Mouse (Mus musculus) olfactory bulb, adult 2 months (tissue): ENCODE measurements around the gene Rnf5. TPM values are rescaled to one million over a fixed set of nuclear protein-coding genes. Genes with fewer than 3 reads are reported as not detected.

Experiments
- H3K27ac ChIP-seq: fragments of 200-500 bp; 2 replicates; pipeline ENCODE4 v1.5.1; 2012; ENCODE audit warnings: low read depth, low read length; ENCODE audit not compliant: insufficient read depth
- H3K4me1 ChIP-seq: fragments of 200-500 bp; 2 replicates; pipeline ENCODE4 v1.6.1; 2012; ENCODE audit warnings: low read length; ENCODE audit not compliant: control insufficient read depth, insufficient read depth
- H3K4me3 ChIP-seq: fragments of 200-500 bp; 2 replicates; pipeline ENCODE4 v1.5.1; 2012; ENCODE audit warnings: mild to moderate bottlenecking, low read depth, low read length, moderate library complexity; ENCODE audit not compliant: insufficient read depth
- CTCF ChIP-seq: fragments of 200-500 bp; IDR thresholded peaks from 2 replicates; pipeline ENCODE4 v1.5.1; 2012; ENCODE audit warnings: low read depth, mild to moderate bottlenecking, low read length, moderate library complexity; ENCODE audit not compliant: insufficient read depth
- POLR2A ChIP-seq: fragments of 200-500 bp; IDR thresholded peaks from 2 replicates; pipeline ENCODE4 v1.6.1; 2012; ENCODE audit warnings: mild to moderate bottlenecking, low read depth, low read length, moderate library complexity; ENCODE audit not compliant: insufficient read depth
- WGBS: fragments of 180-500 bp; shearing (Covaris S2); methylation state at CpG from one replicate; pipeline ENCODE4 v1.1.7; 2018; 5-methylcytosine and 5-hydroxymethylcytosine counted together
- polyA plus RNA-seq: library from polyadenylated mRNA; stranded (reverse); fragments of >200 nt; gene quantifications from 2 replicates; pipeline ENCODE4 v1.2.4, GENCODE M21; 2012; ENCODE audit warnings: low replicate concordance; ENCODE audit not compliant: missing spikeins, insufficient read depth, insufficient read length

Gene Rnf5
- polyA plus RNA-seq, 1 experiment = not detected

DNA sequence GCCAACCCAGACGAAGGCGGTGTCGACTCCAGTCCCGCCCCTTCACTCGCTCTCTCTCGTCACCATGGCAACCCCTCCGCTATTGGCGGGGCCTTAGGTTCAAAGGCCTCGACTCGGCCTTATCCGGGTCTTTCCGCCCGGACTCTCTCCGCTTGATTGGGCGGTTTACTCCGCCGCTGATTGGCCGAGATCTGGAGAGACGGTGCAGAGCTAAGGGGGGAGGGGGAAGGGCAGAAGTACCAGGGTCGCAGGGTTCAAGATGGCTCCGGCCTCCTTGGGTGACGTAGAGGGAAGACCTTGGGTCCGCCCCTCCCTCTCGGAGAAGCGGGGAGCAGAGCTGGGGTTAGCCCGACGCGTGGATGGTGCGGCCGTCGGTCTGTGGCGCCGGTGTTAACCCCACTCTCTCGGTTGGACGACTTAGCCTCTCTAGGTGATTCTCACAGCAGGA, 595 bp upstream of the Rnf5 start, which contains the start of gene Agpat1:
Gene Agpat1 (plus strand): TSS at position 202 of the 448 bp plus-strand sequence.
- TF ChIP-seq CTCF (no peak), POLR2A (peak; percentile 76)
- Histone ChIP-seq H3K27ac (peak within 1 kb of the TSS; percentile 94), H3K4me1 (peaks cover 25% of the 10 kb centered on the region), H3K4me3 (peak within 1 kb of the TSS; percentile 63)
- WGBS = under 1% methylated on average over 35 of the region's 35 CpGs

DNA sequence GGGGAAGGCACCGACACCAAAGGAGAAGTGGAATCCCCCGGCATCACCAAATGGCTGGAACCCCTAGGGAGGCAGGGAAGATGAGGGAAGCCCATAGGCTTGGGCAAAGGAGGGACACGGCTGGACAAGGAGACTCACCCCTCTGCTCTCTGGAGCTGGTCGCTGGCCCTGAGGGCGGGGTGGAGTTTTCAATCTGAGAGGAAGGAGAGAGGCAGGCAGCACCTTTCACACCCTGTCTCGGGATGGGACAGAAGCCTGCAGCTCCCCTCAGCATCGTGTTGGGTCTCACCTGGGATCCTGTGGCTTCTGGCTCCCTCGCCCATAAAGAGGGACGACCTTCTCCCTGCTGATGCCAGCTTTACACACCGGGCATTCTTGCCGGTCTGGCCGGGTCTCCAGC, 1.7 kb downstream of the Rnf5 start:
- H3K4me1 ChIP-seq = peaks cover 12% of the 10 kb centered on the region
- TF ChIP-seq POLR2A = no peak
- no peak for TF ChIP-seq CTCF

DNA sequence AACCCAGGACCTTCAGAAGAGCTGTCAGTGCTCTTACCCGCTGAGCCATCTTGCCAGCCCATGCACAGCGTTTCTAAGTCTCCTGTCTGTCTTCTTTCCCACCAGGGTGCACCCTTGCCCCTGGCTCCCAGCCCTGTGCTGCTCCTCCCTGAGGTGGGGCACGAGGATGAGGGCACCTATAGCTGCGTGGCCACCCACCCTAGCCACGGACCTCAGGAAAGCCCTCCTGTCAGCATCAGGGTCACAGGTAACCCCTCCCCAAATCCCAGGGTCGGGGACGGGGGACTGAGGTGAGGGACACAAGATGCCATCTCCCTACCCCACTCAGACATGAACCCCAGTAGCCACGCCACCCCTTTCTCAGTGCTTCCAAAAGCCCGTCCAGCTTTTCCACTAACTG, 3.6 kb downstream of the Rnf5 start:
- WGBS = 69% methylated on average over 9 of the region's 9 CpGs

More for the DNA sequence above, 1.7 kb downstream of the Rnf5 start:
- WGBS = 85% methylated on average over 12 of the region's 12 CpGs
- no peak overlapping the region for H3K27ac ChIP-seq
- no peak overlapping the region for H3K4me3 ChIP-seq

DNA sequence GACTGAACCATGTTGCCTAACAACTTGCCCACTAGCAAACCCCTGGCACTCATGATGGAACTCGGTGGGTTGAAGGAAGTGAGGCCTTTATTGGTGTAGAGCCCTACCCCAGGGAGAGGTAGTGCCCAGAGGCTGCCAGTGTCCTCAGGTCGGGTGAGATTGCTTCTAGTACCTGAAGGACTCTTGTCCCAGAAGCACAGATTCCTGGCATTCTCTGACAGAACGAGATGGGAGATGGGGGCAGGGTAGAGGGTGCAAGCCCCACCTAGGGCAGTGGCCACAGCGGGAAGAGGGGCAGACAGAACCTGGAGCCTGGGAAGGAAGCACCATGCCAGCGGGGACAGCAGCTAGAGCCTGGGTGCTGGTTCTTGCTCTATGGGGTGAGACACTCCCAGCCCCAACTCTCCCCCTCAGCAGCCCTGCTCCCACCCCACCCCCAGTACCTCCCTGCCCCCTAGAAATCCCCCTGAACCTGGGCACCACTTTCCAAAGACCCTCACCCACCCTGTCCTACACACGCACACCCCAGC, 5.9 kb downstream of the Rnf5 start, which contains the start of gene Ager:
Gene Ager (plus strand): TSS at position 297 of the 530 bp plus-strand sequence.
- TF ChIP-seq POLR2A (no peak), CTCF (no peak)
- Histone ChIP-seq H3K4me3 (no peak within 1 kb of the TSS), H3K27ac (no peak within 1 kb of the TSS), H3K4me1 (peaks cover 23% of the 10 kb centered on the region)
- 25% methylated on average over 6 of the region's 6 CpGs for WGBS

More for the DNA sequence above, 3.6 kb downstream of the Rnf5 start:
- no peak overlapping the region for H3K4me3 ChIP-seq
- no peak overlapping the region for H3K27ac ChIP-seq
- no peak for TF ChIP-seq POLR2A
- TF ChIP-seq CTCF = no peak
- peaks cover 11% of the 10 kb centered on the region for H3K4me1 ChIP-seq

DNA sequence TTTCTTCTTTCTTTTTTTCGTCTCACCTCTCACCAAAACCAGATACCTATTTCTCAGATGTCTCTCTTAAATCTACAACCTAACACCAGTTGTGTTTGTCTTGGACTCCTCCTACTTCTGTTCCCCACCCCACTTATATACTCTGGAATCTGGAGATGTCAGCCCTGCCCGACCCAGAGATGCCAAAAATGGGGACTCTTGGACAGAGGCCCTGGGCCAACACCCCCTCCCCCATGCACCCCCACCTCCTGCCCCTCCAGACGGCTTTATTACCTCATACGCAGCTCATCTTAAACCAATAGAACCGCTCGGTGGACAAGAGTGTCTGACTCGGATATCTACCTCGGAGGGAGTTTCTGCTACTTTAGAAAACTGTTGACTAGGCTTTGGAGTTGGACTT, 7.4 kb downstream of the Rnf5 start:
- TF ChIP-seq CTCF (no peak), POLR2A (no peak)
- Histone ChIP-seq H3K4me3 (no peak overlapping the region), H3K27ac (no peak overlapping the region), H3K4me1 (peaks cover 28% of the 10 kb centered on the region)
- WGBS = 73% methylated on average over 8 of the region's 8 CpGs

DNA sequence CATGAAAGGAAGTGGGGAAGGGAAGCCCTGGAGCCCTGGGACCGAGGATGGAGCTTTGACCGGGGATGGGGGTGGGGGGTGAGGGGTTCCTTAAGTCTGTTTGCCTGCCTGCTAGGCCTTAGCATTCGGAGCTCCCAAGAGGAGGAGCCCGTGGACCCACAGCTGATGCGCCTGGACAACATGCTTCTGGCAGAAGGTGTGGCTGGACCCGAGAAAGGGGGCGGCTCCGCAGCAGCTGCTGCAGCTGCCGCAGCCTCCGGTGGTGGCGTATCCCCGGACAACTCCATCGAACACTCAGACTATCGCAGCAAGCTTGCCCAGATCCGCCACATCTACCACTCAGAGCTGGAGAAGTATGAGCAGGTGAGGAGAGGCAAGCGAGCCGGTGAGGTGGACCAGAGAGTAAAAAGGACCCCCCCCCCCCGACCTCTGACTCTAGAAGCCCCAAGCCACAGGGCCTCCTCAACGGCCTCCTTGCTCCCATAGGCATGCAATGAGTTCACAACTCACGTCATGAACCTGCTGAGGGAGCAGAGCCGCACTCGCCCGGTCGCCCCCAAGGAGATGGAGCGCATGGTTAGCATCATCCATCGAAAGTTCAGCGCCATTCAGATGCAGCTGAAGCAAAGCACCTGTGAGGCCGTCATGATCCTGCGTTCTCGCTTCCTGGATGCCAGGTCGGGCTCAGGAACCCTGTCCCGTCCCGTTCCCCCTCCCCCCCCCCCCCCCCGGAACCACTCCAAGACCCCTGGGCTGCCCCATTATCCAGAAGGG, 9.6 kb downstream of the Rnf5 start:
- Histone ChIP-seq H3K4me1 (peaks cover 39% of the 10 kb centered on the region), H3K4me3 (peak overlapping the region; percentile 89), H3K27ac (peak overlapping the region; percentile 65)
- 41% methylated on average over 34 of the region's 34 CpGs for WGBS
- TF ChIP-seq POLR2A (no peak), CTCF (no peak)

DNA sequence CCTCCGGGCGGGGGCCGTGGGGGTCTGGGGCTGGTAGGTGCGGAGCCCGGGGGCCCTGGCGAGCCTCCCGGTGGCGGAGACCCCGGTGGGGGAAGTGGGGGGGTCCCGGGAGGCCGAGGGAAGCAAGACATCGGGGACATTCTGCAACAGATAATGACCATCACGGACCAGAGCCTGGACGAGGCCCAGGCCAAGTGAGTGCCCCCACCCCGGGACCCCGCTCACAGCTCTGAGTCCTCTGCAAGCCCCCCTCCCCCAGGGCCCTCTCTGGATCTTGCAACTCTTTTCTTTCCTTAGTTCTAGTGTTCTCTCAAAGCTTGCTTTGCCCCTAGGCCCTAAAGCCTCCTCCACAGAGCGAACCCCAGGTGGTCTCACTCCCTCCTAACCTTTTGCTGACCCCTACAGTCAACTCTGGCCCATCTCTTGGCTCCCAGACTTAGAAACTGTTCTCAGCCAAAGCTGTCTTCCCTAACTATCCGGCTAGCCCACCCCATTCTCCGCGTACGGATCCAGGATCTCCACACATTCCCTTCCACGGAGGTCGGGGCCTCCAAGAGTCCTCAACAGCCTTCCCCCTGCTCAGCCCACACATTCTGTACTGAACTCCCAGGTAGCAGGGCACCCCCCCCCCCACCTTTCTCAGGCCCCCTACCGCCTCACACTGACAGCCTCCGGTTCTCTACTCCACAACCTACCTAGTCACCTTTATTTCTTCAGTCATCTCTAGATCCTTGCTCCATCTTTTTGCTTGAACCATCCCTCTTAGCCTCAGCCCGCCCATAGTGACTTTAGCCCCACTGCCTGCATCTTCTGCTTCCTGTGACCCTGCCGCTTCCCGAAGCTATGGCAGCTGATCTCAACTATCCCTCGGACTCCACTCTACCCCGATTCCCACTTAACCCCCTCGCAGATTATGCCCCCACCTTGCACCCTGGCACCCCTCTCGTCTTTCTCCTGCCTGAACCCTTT, 10.6 kb downstream of the Rnf5 start:
- TF ChIP-seq CTCF = no peak
- Histone ChIP-seq H3K4me3 (peak overlapping the region; percentile 89), H3K4me1 (peaks cover 42% of the 10 kb centered on the region), H3K27ac (peak overlapping the region; percentile 76)
- WGBS = 1% methylated on average over 32 of the region's 32 CpGs

DNA sequence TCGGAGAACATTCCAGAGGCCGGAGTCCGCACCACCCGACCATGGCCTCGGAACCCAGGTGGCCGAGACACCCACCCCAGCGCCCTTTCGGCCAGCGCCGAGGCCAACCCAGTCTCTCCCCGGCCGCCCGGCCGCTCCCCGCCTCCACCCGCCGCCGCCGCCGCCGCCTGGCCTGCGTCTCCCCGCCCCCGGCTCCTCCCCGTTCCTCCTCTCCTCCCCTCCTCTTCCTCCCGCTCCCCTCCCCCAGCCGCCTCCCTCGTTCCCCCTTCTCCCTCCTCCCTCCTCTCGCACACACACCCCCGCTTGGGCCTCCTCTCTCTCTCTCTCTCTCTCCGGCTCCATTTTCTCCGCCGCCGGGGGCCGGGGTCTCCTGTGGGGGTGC, 11.5 kb downstream of the Rnf5 start:
- Histone ChIP-seq H3K4me1 (peaks cover 42% of the 10 kb centered on the region), H3K27ac (peak overlapping the region; percentile 97), H3K4me3 (peak overlapping the region; percentile 89)
- no peak for TF ChIP-seq CTCF
- TF ChIP-seq POLR2A = peak; percentile 64
- WGBS = 2% methylated on average over 28 of the region's 35 CpGs

DNA sequence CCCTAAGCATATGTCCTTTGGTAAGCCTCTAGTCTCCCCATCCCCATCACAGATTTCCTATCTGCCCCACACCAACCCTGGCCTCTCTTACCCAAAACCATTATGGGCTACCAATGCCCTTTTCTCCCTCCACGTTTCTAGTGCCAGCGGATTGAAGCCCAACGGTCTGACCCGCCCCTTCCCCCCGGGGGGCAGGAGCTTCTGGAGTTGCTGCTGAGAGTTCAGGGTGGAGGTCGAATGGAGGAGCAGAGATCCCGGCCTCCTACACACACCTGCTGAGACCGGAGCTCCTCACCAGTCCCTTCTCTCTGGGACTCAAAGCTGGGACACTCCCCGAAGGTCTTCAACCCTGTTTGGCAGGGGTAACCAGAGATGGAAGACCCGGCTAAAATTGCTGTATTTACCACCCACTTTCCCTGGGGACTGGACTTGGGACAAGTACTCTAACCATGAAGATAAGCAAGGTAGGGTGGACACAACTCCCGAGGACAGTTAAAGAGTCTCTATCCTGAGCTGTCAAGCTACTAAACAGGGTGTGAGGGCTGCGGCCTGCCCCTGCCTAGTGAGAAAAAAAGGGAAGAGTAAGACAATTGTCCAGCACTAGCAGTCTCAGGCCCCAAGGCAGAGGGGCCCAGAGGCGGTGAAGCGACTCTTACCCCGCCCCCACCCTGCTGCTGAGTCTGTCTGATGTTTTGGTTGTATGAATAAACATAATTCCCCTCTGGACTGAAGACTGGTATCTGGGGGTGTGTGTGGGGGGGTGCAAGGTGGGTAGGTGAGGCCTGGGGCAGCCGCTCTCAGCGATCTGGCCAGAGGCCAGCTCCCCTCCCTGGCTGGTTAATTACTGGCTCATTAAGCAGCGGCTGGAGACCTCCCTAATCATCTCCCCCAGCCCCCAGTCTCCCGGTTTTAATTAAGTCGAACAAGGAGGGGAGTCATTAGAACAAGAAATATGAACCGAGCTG, 12.2 kb downstream of the Rnf5 start, which contains the start of gene Pbx2:
Gene Pbx2 (plus strand): TSS at position 238 of the 965 bp plus-strand sequence.
- Histone ChIP-seq H3K4me1 (peaks cover 47% of the 10 kb centered on the region), H3K4me3 (peak within 1 kb of the TSS; percentile 89), H3K27ac (peak within 1 kb of the TSS; percentile 97)
- WGBS = 7% methylated on average over 21 of the region's 21 CpGs
- TF ChIP-seq CTCF = no peak
- no peak for TF ChIP-seq POLR2A
